Mouse (Mus musculus) left cerebral cortex, postnatal 36 days (tissue): ENCODE data around the gene Isg15. TPM values are rescaled to one million over a fixed set of nuclear protein-coding genes. Genes with fewer than 3 reads are reported as not detected.

Experiments used
- DNase-seq, 2 experiments: peaks; one replicate each; pipeline ENCODE4 v3.0.0; 2021 to 2022; ENCODE audit warnings: low spot score in 2 of 2, mixed read lengths in 1 of 2
- intact Hi-C: fragments of 180-260 bp; cut with DNase I; formaldehyde crosslinking; loops from one replicate; pipeline ENCODE4 v1.15.1; 2025
- total RNA-seq, 2 experiments: library from RNA; stranded (reverse); gene quantifications; 2 replicates each; pipeline ENCODE4 v1.2.3; 2021

The Isg15 gene
- 1 to 10 TPM; 1.5 to 1.9 TPM for total RNA-seq

GRCm38 (mm10) chr4:156200623-156201475 lies at the start of gene Isg15:
Isg15 (minus strand) TSS chr4:156200818.
- DNase-seq: no peak
- intact Hi-C loops: no loop called here

DNA sequence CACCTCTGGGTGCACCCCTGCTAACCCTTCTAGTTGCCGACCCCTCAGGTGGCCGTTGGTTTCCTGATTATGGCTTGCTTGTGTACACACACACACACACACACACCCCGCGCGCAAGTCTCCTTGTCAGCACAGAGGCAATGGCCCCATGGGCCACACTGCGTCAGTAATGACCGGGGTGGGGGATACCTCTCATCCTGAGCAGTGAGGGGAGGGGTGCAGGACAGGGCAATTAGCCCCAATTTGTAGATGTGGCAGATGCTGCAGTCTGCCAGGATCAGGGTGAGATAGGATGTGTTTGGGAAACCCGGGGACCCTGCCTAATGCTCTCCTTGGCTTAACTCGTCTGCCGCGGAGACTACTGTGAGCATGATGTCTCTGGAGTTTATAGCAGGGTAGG lies 48.9 kb upstream of the Isg15 start:
- no peak for DNase-seq
- intact Hi-C loops: no loop called here

DNA sequence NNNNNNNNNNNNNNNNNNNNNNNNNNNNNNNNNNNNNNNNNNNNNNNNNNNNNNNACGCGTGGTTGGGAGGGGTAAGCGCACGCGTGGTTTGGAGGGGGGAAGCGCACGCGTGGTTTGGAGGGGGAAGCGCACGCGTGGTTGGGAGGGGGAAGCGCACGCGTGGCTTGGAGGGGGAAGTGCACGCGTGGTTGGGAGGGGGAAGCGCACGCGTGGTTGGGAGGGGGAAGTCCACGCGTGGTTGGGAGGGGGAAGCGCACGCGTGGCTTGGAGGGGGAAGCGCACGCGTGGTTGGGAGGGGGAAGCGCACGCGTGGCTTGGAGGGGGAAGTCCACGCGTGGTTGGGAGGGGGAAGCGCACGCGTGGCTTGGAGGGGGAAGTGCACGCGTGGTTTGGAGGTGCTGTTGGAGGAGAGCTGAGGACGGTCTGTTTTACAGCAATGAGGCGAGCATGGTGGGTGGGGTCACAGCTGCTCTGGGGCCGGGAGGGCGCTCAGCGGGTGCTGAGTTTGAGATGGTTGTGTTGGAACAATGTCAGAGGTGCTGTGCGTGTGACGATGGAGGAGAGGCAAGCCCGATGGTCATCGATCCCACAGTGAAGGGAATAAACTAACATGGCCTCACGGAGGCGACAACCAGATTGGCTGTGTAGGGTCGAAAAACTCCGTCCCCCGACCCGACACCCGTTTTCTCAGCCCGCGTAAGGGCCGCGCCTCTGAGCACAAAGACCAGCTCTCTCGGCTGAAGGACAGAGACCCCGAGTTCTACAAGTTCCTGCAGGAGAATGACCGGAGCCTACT lies 36.2 kb upstream of the Isg15 start:
- no peak for DNase-seq
- intact Hi-C loops: no loop called here

DNA sequence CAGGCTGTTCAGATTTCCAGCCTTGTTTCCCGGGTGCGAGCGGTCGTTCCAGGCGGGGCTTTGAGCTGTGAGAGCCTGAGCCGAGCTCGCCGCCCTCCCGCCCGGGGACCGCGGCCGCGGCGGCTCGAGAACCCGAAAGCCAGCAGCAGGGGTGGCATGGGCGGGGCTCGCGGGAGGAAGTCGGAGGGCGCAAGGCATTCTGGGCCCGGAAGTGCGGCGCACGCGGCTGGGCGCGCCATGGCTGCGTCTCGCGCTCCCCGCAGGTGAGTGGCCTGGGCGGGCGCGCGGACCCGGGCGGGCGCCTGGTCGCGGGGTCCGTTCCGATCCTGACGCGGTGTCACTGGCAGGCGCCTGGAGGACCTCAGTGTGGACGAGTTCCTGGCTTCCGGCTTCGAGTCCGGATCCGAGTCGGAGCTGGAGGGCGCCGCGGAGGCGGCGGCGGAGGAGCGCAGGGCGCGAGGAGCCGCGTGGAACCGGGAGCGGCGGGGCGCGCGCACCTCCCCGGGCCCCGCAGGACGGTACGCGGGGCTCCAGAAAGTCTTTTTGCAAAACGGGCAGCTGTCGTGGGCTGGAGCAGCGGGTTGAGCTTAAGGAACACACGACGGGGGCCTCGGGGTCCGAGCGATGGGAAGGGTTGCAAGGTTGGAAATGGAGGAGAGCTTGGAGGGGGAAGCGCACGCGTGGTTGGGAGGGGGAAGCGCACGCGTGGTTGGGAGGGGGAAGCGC lies 35.4 kb upstream of the Isg15 start, which contains the start of gene Noc2l:
TSS of gene Noc2l (plus strand) at position 203 of the 726 bp plus-strand sequence.
- intact Hi-C loops: loop anchor here (2.0 kb wide), 1 partner anchor 33 kb away; the partner anchor contains the start of gene AW011738
- DNase-seq: peak; percentile 92 to 93

- intact Hi-C loops: loop anchor here (2.0 kb wide), 1 partner anchor 33 kb away; the partner anchor contains the start of gene AW011738
- DNase-seq: no peak
These were observed 34.7 kb upstream of the Isg15 start for GRCm38 (mm10) chr4:156235360-156235770.

- intact Hi-C loops: loop anchor here (2.0 kb wide), 1 partner anchor 32 kb away; the partner anchor contains the start of gene AW011738
- peak; percentile 81 to 84 for DNase-seq
These were observed 34.1 kb upstream of the Isg15 start, which contains the start of gene Plekhn1 for GRCm38 (mm10) chr4:156234701-156235213. Plekhn1 (minus strand) TSS chr4:156234857.

GRCm38 (mm10) chr4:156234021-156234501 lies 33.4 kb upstream of the Isg15 start:
- intact Hi-C loops: loop anchor here (2.0 kb wide), 1 partner anchor 31 kb away; the partner anchor contains the start of gene AW011738
- no peak for DNase-seq

- intact Hi-C loops: no loop called here
- no peak for DNase-seq
These were observed 27.9 kb upstream of the Isg15 start for GRCm38 (mm10) chr4:156228393-156229024.

- no peak for DNase-seq
- intact Hi-C loops: loop anchor here (2.0 kb wide), 1 partner anchor 15 kb away; no protein-coding TSS in a partner anchor
These were observed 27.3 kb upstream of the Isg15 start for GRCm38 (mm10) chr4:156227752-156228392.

DNA sequence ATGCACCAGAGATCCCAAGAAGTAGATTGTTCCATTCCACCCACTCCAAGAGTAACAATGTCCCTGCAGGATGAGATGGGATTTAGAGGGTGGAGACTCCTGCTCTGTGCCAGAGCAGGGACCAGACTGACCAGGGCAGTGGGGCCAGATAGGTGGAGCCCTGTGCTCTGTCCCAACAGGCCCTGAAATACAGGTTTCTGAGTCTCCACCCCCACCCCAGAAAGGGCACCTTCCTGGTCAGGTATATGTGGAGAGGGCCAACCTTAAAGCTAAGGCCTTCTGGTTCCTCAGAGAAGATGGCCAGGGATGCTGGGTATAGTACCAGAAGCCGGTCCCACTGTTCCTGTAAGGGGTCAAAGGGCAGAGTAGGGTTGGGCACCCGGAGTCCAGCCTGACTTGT lies 23.7 kb upstream of the Isg15 start:
- intact Hi-C loops: no loop called here
- DNase-seq: no peak

GRCm38 (mm10) chr4:156219936-156220335 lies 19.3 kb upstream of the Isg15 start:
- no peak for DNase-seq
- intact Hi-C loops: no loop called here

GRCm38 (mm10) chr4:156217838-156218237 lies 17.2 kb upstream of the Isg15 start:
- intact Hi-C loops: no loop called here
- DNase-seq: no peak

DNA sequence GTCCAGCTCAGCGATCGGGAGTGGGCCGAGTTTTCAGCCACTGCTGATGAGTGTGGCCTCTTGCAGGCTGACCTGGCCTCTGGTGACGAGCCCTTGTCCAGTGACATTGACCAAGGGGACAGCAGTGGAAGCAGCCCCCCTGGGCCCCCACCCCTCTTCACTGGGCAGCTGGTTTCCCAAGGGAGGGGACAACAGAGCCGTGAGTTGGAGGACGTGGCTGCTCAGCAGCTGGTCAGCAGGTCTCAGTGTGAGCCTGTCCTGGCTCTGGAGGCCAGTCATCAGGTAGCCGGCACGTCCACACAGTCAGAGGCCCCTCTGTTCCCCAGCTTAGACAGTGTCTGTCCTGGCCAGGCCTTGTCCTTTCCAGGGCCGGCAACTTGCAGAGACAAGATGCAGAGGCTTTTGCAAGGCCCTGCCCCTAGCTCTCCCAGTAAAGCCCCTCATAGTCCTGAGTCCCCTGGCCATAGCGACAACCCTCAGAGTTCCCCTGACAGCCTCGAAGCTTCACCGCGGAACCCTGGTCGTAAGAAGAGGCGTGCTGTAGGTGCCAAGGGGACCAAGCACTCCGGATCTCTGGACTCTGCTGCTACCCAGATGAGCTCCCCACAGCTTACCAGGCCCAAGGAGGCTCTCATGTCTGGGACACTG lies 16.5 kb upstream of the Isg15 start:
- intact Hi-C loops: no loop called here
- no peak for DNase-seq

DNA sequence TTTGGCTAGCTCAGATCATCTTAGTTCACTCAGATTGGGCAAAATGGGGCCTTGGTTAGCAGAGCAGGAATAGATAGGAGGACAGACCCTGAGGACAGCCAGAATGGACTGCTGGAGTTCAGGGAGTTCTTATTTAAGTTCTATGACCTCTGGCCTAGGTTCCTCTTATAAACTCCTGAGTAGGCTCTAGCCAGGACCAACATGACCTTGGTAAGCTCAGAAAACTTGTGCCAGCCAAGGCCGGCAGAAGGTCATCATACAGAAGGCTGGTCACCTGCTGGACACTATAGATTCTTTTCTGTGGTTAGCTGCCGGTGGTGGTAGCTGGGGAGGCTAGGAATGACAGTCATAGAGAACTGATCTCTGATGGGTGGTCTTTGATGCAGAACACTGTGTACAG lies 15.6 kb upstream of the Isg15 start:
- intact Hi-C loops: no loop called here
- DNase-seq: no peak

DNA sequence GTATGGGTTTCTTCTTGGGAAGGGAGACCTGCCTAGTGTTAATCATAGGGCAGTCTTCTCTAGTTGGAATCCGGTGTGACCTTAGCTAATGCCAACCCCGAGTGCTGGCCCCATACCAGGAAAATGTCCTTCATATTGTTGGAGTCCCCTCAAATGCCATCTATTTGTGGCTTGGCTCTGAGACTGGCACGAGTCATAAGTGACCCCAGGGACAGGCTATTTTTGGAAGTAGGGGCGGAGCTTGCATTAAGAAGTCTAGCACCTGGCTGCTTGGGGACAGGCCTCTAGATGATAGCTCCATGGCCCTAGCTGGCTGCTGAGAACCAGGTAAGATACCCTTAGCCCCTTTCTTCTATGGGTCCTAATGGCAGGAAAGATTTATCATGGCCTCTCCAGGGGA lies 15.0 kb upstream of the Isg15 start, which contains the start of gene Perm1:
TSS of gene Perm1 (plus strand) at position 220 of the 400 bp plus-strand sequence.
- DNase-seq: no peak
- intact Hi-C loops: no loop called here

GRCm38 (mm10) chr4:156213134-156213533 lies 12.5 kb upstream of the Isg15 start:
- no peak for DNase-seq
- intact Hi-C loops: loop anchor here (2.0 kb wide), 1 partner anchor 14 kb away; no protein-coding TSS in a partner anchor

DNA sequence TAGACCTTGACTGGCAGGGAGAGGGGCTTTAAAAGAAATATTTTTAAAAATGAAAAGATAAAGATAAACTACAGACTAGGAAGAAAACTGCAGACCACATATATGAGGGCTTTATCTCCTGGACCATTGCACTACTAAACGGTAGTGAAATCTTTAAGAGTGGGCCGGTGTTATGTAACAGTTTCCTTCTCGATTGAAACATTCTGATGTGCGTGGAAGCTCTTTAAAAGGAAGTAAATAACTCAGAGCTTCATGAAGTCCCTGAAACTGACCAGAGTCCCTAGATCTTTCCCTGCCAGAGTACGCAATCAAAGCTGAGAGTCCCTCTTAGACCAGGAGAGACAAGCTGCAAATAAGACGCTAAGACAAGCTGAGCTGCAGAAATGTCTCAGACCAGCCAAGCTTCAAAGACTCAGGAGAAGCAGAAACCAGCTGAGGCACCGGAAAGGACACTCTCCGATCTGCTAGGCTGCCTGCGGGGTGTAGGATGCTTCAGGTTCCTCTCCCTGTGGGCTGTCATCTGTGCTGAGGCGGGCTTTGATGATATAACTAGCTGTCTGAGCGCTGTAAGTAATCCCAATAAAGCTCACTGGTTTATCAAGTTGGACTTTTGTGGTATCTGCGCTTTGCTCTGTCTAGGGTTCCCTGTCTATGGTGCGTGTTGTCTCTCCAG lies 9.5 kb upstream of the Isg15 start:
- DNase-seq: no peak
- intact Hi-C loops: no loop called here
